Mouse (Mus musculus) kidney, adult 2 months (tissue): Measurements from ENCODE around the gene Magi1.

Experiments
- CTCF ChIP-seq: fragments of 200-500 bp; conservative IDR thresholded peaks from 2 replicates; pipeline ENCODE4 v1.5.1; 2011; ENCODE audit warnings: low read depth, mild to moderate bottlenecking, control low read depth, low read length, moderate library complexity, mixed read lengths; ENCODE audit not compliant: insufficient read depth, insufficient read length
- POLR2A ChIP-seq: fragments of 200-500 bp; IDR thresholded peaks from one replicate; pipeline ENCODE4 v1.6.1; 2011; ENCODE audit warnings: low read depth, low read length, control low read depth

GRCm38 (mm10) chr6:94136693-94137092 lies 147.0 kb downstream of the Magi1 start:
- no peak for TF ChIP-seq CTCF
- TF ChIP-seq POLR2A, result no peak
